Mouse (Mus musculus) spleen, adult 18-20 months (tissue): ENCODE data around the gene Irf2.
A peak's percentile ranks its signal among the peaks of the same experiment; 100 is the strongest.

Source experiments
- DNase-seq, 2 experiments: peaks; one replicate each; pipeline ENCODE4 v3.0.0; 2022; ENCODE audit warnings: mixed read lengths in 2 of 2

Irf2 gene

GRCm38 (mm10) chr8:46844974-46845774, 105.6 kb downstream of the Irf2 start:
- DNase-seq = peak; percentile 51 to 54

GRCm38 (mm10) chr8:46845891-46846290, 106.4 kb downstream of the Irf2 start:
- no peak for DNase-seq

GRCm38 (mm10) chr8:46846893-46847292, 107.4 kb downstream of the Irf2 start:
- no peak for DNase-seq

- no peak for DNase-seq
Observed at GRCm38 (mm10) chr8:46848011-46848641, 108.6 kb downstream of the Irf2 start.

- DNase-seq = peak in 1 of 2 experiments; percentile 19
Observed at GRCm38 (mm10) chr8:46848931-46849330, 109.4 kb downstream of the Irf2 start.

DNA sequence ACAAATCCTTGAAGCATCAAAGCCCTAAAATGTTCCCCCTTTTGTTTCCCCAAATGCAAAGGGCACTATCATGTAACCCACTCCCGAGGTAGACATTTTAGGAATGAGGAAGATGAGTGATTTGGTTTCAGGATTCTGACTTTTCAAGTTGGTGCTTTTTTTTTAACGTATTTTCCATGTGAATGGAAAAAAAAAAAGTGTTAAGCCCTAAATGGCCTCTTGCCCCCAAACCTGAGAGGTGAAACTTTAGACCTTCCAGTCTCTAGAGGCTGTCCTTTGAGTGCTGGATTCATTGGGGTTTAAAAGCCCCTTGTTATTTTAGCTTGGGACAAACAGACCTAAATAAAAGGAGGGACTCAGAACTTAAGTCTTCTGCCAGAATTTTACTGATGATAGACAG, 109.9 kb downstream of the Irf2 start:
- no peak for DNase-seq

DNA sequence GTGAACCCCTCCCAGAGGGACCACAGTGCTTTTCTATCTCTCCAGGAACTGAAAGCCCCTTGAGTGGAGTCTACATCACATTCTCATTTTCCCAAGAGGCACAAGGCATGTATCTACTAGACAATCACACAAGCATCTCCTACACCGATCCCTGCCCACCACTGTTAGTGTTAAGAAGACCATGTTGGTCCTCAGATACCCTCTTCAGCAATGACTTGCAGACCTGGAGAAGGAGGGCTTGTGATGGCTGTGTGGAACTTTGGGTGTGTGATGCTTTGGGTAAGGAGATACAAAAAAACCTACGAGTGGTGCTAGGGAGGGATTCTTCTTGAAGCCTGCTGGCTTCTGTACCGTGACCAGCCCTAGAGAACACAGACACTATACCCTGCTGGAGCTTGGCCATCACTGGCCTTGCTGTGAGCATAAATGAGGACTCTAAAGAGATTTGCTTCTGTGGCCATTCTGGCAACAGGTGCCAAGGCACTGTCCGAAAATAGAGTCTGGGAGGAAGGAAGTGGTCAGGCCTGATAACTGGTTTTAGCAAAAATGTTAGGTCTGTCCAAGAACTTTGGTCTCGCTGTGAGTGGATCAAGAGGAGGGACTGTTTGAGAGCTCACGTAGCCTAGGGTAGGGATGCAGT, 110.8 kb downstream of the Irf2 start:
- peak in 1 of 2 experiments; percentile 36 for DNase-seq

GRCm38 (mm10) chr8:46851560-46851959, 112.0 kb downstream of the Irf2 start:
- DNase-seq = peak in 1 of 2 experiments; percentile 17

DNA sequence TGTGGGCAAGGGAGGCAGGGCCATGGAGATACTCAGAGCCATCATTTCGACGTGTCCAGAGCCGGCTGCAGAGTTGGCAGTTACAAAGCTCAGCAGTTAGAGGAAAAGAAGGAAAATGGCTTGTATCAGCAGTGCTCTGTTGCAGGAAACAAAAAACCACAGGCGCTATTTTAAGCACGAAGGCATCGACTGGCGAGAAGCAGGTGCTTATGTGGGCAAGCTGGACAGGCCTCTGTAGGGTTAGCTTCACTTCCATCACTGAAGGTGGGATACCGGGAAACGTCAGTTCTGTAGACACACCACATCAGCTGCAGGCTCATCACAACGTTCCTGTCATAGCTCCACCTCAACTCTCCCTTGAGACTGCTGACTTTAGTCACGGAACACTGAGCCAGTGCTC, 112.8 kb downstream of the Irf2 start:
- peak; percentile 35 to 36 for DNase-seq

DNA sequence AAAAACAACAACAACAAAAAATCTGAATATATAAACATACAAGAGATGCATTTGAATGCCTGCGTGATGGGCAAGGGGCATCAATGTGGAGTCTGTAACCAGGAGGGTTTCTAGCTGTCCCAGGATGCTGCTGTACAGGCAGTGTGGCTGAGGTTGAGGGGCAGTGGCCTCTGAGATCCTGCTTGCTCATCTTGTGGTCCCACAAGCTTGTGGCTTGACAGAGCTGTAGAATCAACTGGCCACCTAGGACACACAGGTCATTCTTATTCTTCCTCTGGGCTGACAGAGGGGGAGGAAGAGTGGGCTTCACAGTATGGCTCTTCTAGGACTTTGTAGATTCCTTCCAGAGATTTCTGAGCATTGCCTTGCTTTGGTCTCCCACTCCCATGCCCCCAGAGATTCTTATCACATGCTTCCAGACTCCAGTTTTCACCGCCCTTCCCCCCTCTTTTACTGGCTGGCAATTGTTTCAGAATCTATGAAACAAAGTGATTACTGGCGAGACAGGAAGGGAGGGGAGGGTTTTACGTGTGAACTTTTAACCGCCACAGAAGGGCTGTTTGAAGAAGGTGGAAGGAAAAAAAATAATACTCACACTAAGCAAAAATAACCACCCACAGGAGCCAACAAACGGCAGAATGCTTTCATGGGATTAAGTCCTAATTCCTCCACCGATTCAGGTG, 119.8 kb downstream of the Irf2 start:
- peak in 1 of 2 experiments; percentile 37 for DNase-seq

GRCm38 (mm10) chr8:46859847-46860167, 120.3 kb downstream of the Irf2 start:
- no peak for DNase-seq

DNA sequence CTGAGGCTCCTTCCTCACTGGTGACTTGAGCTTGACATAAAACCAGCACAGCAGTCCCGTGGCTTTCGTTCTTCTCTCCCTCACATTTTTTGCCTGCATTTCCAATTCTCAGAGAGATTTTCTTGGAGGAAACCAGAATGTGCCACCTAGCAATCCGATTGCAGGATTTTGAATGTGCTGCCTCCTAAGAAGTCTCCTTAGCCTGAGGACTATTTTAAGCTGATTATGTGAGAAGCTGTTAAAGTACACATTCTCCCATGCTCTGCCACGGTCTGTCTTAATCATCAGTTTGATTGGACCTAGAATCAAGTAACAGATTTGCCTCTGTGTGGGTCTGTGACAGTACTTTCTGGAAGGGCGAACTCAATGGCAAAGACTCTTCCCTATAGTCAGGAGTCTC, 123.0 kb downstream of the Irf2 start:
- DNase-seq = no peak

GRCm38 (mm10) chr8:46865428-46865827, 125.9 kb downstream of the Irf2 start:
- no peak for DNase-seq

GRCm38 (mm10) chr8:46867440-46867839, 127.9 kb downstream of the Irf2 start:
- no peak for DNase-seq

GRCm38 (mm10) chr8:46868346-46869065, 129.0 kb downstream of the Irf2 start:
- DNase-seq = no peak

GRCm38 (mm10) chr8:46869521-46869925, 130.0 kb downstream of the Irf2 start:
- DNase-seq = no peak

DNA sequence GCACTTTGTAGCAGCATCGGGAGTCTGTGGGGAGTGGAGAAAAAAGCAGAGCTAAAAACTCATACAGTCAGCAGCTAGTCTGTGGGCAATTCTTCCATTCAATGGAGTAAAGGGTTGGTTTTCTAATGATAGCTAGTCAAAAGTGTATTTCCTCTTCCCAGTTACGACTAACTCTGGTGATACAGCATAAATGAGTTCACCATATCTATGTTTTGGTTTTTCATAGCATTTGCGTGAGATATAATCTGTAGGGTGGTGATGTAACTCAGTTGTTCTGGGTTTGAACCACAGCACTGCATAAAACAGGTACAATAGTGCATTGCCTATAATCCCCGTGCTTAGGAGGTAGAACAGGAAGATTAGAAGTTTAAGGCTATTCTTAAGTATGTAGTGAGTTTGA, 131.6 kb downstream of the Irf2 start:
- DNase-seq = no peak

GRCm38 (mm10) chr8:46875615-46876293, 136.2 kb downstream of the Irf2 start:
- no peak for DNase-seq

DNA sequence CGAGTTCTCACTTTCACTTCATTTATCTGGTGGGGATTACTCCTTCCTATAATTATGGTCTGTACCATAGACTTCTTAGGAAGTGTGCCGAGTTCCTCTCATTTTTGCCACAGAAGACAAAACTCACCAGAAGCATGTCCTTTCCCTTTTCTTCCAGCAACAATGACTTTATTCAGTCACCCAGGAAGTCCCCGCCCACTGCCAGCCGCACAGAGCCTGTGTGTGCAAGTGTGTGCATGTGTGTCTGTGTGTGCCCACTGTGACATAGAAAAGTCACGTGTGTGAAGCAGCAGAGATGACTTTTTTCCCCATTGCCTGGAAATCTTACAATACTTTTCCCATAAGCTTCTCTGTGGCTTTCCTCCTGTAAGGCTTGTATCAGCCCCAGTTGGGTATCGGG, 141.8 kb downstream of the Irf2 start:
- peak in 1 of 2 experiments; percentile 39 for DNase-seq

GRCm38 (mm10) chr8:46881755-46882419, 142.4 kb downstream of the Irf2 start:
- no peak for DNase-seq

GRCm38 (mm10) chr8:46882743-46883142, 143.2 kb downstream of the Irf2 start:
- DNase-seq = no peak
